Mouse (Mus musculus): ENCODE data around the gene Gm2916.
"Not testable (repeated sequence)": the region's sequence is repeated elsewhere in the genome, so short reads cannot be mapped to it uniquely, and the experiment has no call there.

The Gm2916 gene

DNA sequence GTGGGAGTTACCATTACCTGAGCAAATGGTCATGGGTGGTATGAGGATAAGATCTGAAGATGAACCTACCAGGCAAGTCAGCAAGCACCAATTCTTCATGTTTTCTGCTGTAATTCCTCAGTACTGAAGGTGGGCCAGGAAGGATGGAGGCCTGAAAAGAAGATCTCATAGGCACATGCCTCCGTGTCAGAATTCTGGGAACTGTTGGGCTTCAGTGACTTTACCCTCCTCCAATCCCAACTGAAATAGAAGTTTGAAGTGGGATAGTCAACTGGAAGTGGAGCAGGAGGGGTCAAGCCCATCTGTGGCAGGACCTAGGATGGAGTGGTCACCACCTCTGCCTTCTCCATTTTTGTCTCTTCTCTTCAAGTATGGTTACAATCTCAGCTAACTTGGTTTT lies at the start of gene Gm2916:
TSS of gene Gm2916 (plus strand) at position 301 of the 400 bp plus-strand sequence.
- DNase-seq (ENCODE audit: low spot score in 2 of 2) = not testable (repeated sequence)

DNA sequence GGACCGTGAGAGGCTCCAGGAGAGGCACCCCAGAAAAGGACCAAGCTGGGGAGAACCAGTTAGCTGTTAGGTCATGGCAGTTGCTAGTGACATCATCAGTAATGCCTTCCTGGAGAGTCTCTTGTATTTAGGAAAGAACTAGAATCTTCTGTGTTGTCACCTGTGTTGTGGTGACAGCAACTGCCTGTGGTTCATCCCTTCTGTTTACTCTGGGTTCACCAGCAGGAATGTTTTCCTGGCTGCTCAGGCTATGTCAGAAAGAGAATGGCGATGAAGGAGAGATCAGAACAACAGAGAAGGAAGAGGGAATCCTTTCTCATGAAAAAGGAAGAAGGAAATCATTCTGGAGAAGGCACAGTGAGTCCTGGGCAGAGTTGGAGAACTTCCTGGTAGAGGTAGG lies 38.0 kb upstream of the Gm2916 start, which contains the start of gene Gm3033:
TSS of gene Gm3033 (plus strand) at position 301 of the 400 bp plus-strand sequence.
- not testable (repeated sequence) for DNase-seq (ENCODE audit: low spot score in 2 of 2)

DNA sequence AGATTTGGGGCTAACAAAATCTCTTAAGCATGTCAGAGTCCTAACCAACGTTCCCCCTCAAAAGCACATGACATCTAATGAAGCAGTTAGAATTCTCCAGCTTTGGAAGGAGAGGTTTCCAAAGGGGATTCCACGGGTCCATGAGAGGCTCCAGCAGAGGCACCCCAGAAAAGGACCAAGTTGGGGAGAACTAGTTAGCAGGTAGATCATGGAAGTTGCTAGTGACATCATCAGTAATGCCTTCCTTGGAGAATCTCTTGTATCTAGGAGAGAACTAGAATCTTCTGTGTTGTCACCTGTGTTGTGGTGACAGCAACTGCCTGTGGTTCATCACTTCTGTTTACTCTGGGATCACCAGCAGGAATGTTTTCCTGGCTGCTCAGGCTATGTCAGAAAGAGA lies 47.5 kb downstream of the Gm2916 start, which contains the start of gene Gm3029:
TSS of gene Gm3029 (plus strand) at position 301 of the 400 bp plus-strand sequence.
- DNase-seq (ENCODE audit: low spot score in 2 of 2) = not testable (repeated sequence)

DNA sequence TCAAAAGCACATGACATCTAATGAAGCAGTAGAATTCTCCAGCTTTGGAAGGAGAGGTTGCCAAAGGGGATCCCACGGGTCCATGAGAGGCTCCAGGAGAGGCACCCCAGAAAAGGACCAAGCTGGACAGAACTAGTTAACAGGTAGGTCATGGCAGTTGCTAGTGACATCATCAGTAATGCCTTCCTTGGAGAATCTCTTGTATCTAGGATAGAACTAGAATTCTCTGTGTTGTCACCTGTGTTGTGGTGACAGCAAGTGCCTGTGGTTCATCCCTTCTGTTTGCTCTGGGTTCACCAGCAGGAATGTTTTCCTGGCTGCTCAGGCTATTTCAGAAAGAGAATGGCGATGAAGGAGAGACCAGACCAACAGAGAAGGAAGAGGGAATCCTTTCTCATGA lies 79.3 kb downstream of the Gm2916 start, which contains the start of gene Gm3095:
TSS of gene Gm3095 (plus strand) at position 301 of the 400 bp plus-strand sequence.
- not testable (repeated sequence) for DNase-seq (ENCODE audit: low spot score in 2 of 2)

All from urinary bladder, postnatal 36 days (tissue).